Mouse (Mus musculus) heart, embryonic 14.5 days (tissue): Measurements from ENCODE around the gene Gimap7. TPM values are rescaled to one million over a fixed set of nuclear protein-coding genes. Genes with fewer than 3 reads are reported as not detected.

Experiments
- ATAC-seq: fragments of 200-750 bp; cut with Nextera tagmentation; 2 replicates; pipeline ENCODE4 v1.8.0; 2017; ENCODE audit warnings: low read depth, moderate TSS enrichment; ENCODE audit not compliant: insufficient number of reproducible peaks, insufficient read depth, low FRiP score
- H3K27ac ChIP-seq, 2 experiments: fragments of 200-500 bp in 1 of 2; fragments of 300-500 bp in 1 of 2; sonication (generic) in 1 of 2; replicated peaks in 1 of 2; 2 replicates each; pipeline ENCODE4 v1.5.1; 2012 to 2014; ENCODE audit warnings: low read depth in 2 of 2, low read length in 2 of 2, control low read depth in 1 of 2, mild to moderate bottlenecking in 1 of 2, mixed read lengths in 1 of 2; ENCODE audit not compliant: control insufficient read depth in 1 of 2, insufficient read depth in 1 of 2
- H3K27me3 ChIP-seq: fragments of 300-500 bp; sonication (generic); 2 replicates; pipeline ENCODE4 v1.6.1; 2014; ENCODE audit warnings: mild to moderate bottlenecking, low read length, control low read depth; ENCODE audit not compliant: control insufficient read depth, insufficient read depth
- H3K36me3 ChIP-seq: fragments of 300-500 bp; sonication (generic); 2 replicates; pipeline ENCODE4 v1.6.1; 2014; ENCODE audit warnings: mild to moderate bottlenecking, control low read depth, low read length, mixed read lengths; ENCODE audit not compliant: control insufficient read depth, insufficient read depth
- H3K4me1 ChIP-seq, 2 experiments: fragments of 200-500 bp in 1 of 2; fragments of 300-500 bp in 1 of 2; sonication (generic) in 1 of 2; 2 replicates each; pipeline ENCODE4 v1.6.1; 2012 to 2014; ENCODE audit warnings: low read length in 2 of 2, control low read depth in 1 of 2, mixed read lengths in 1 of 2; ENCODE audit not compliant: control insufficient read depth in 2 of 2, insufficient read depth in 2 of 2
- H3K4me2 ChIP-seq: fragments of 300-500 bp; sonication (generic); 2 replicates; pipeline ENCODE4 v1.6.1; 2014; ENCODE audit warnings: mild to moderate bottlenecking, low read length
- H3K4me3 ChIP-seq, 2 experiments: fragments of 200-500 bp in 1 of 2; fragments of 300-500 bp in 1 of 2; sonication (generic) in 1 of 2; 2 replicates each; pipeline ENCODE4 v1.5.1; 2012 to 2014; ENCODE audit warnings: low read length in 2 of 2, mild to moderate bottlenecking in 2 of 2, control low read depth in 1 of 2, low read depth in 1 of 2, moderate library complexity in 1 of 2; ENCODE audit not compliant: control insufficient read depth in 1 of 2, insufficient read depth in 1 of 2
- H3K9ac ChIP-seq: fragments of 300-500 bp; sonication (generic); 2 replicates; pipeline ENCODE4 v1.6.1; 2014; ENCODE audit warnings: mild to moderate bottlenecking, low read length
- H3K9me3 ChIP-seq: fragments of 300-500 bp; sonication (generic); 2 replicates; pipeline ENCODE4 v1.6.1; 2016; ENCODE audit warnings: low read length, control low read depth; ENCODE audit not compliant: control insufficient read depth
- WGBS: fragments of 180-500 bp; shearing (Covaris S2); extraction: QIAGEN DNeasy Blood & Tissue Kit; methylation state at CpG from one replicate; pipeline ENCODE4 v1.1.7; 2014; 5-methylcytosine and 5-hydroxymethylcytosine counted together
- polyA plus RNA-seq: library from polyadenylated mRNA; unstranded; fragments of >200 nt; fragmentation: Nextera tagmentation; extraction: Ambion mirVana; gene quantifications from 2 replicates; pipeline ENCODE4 v1.2.1, GENCODE M21; 2014

Gene Gimap7
- polyA plus RNA-seq, 1 experiment from 2014 or later, result not detected

DNA sequence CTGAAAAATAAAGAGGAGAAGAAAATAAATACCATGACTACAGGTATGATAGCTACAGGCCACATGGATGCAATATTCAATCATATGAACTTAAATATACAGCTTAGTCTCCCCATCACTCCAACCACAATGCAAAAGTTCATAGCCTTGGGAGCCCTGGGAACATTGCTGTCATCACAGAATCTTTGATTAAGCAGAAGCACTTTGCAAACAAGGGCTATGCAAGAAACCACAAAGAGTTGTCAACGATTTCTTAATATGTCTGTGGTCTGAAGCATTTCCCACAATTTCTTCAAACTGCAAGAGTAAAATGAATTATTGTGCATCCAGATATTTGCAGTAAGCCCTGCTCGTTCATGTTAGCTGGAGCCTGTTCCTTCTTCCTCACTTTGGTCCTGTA lies 18.6 kb downstream of the Gimap7 start:
- Histone ChIP-seq H3K4me3 (no peak overlapping the region), H3K4me1 (no peaks in the 10 kb centered on the region; a peak in 1 of 4 replicates), H3K36me3 (no peaks in the 10 kb centered on the region), H3K9ac (no peak overlapping the region), H3K27me3 (peaks cover 8% of the 10 kb centered on the region), H3K4me2 (no peak overlapping the region), H3K27ac (no peak overlapping the region), H3K9me3 (no peaks in the 10 kb centered on the region)
- ATAC-seq, result no peak
- 69% methylated on average over 2 of the region's 2 CpGs for WGBS

DNA sequence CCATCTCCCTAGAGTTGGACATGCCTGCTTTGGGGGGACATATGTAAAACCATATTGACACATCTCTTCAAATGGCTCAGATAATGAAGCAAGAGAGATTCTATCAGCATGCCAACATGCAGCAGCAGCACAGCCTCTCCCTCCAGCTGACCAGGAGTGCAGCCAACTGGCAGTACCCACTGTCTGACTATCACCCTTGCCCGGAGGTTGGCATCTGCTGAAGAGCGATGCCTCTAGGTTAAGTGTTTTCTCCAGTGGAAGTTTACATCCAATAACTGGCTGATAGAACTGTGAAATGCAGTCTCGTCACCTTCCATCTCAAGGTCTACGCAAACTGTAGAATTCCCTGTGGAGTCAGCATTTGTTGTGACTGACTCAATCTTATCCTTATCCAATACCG lies 19.3 kb downstream of the Gimap7 start:
- Histone ChIP-seq H3K9ac (no peak overlapping the region), H3K9me3 (no peaks in the 10 kb centered on the region), H3K4me2 (no peak overlapping the region), H3K4me1 (peaks cover 0 to 3% of the 10 kb centered on the region in 2 experiments; a peak in 2 of 4 replicates), H3K27ac (no peak overlapping the region), H3K4me3 (no peak overlapping the region), H3K36me3 (no peaks in the 10 kb centered on the region), H3K27me3 (peaks cover 15% of the 10 kb centered on the region)
- no peak for ATAC-seq
- WGBS, result 70% methylated on average over 5 of the region's 5 CpGs

DNA sequence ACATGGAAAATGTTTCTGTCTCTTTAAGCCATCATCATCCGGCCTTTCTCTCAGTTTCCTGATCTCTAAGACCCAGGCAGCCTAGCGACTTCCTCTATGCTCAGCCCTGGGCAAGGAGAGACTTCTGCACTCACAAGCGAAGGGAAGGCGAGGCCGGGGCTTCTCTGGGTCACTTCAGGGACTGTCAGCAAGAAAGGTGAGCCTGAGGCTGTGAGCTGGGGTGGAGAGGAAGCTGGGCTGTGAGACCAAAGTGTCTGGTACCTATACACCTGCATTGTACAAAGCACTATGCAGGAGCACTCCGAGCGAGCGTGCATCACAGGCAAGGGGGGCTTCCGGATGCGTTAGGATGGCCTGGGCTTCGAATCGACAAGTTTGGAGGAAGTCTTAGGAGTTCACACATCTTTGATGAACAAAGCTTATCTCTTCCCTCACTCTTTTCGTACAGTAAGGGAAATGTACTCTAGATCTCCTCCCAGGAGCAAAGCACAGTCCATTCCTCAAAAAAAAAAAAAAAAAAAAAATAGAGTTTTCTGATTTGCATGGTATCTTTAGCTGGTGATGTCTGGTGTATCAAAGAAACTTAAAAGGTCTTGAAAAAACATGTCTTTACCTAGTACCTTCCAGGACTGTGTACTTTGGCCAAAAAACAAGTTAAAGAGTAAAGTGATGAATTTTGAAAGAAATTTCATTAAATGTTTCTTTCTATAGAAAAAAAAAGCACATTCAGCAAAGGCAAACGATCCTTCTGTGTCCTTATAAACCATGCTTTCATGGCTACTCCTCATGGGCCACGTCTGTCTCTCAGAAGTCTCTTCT lies 20.7 kb downstream of the Gimap7 start, which contains the start of gene Gimap1:
TSS of gene Gimap1 (plus strand) at position 94 of the 819 bp plus-strand sequence.
- no peaks in the 10 kb centered on the region for H3K9me3 ChIP-seq
- 49% methylated on average over 15 of the region's 15 CpGs for WGBS

DNA sequence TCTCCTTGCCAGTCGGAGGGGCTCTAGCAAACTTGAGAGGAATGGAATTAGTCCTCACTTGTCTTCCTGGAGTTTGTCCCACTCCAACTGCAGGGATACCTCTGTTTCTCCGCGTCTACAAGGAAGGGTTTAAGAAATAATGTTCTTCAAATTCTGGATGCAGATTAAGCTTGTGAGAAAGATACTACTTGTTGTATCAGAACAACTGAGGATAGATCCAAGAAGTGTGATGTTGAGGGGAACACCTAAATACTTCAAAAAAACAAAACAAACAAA lies 21.3 kb downstream of the Gimap7 start:
- peaks cover 0 to 4% of the 10 kb centered on the region in 2 experiments; a peak in 2 of 4 replicates for H3K4me1 ChIP-seq
- H3K9me3 ChIP-seq, result no peaks in the 10 kb centered on the region
- peak overlapping the region; percentile 29 to 39; a peak in 3 of 4 replicates for H3K4me3 ChIP-seq
- 76% methylated on average over 3 of the region's 3 CpGs for WGBS
- H3K36me3 ChIP-seq, result no peaks in the 10 kb centered on the region
- peak overlapping the region; percentile 16; the same call in 1 of the 2 replicates for H3K9ac ChIP-seq
- ATAC-seq, result no peak
- H3K4me2 ChIP-seq, result peak overlapping the region; percentile 55
- H3K27me3 ChIP-seq, result peaks cover 29% of the 10 kb centered on the region
- H3K27ac ChIP-seq, result peak overlapping the region in 1 of 2 experiments; percentile 68; a peak in 2 of 4 replicates

More for the DNA sequence above, 20.7 kb downstream of the Gimap7 start, which contains the start of gene Gimap1:
- ATAC-seq, result peak; percentile 17; the same call in 1 of the 2 replicates
- Histone ChIP-seq H3K27ac (peak within 1 kb of the TSS; percentile 68 to 88), H3K36me3 (no peaks in the 10 kb centered on the region), H3K4me3 (peak within 1 kb of the TSS; percentile 39 to 58), H3K9ac (peak within 1 kb of the TSS; percentile 48), H3K4me1 (peaks cover 0 to 4% of the 10 kb centered on the region in 2 experiments; a peak in 2 of 4 replicates), H3K4me2 (peak within 1 kb of the TSS; percentile 55), H3K27me3 (peaks cover 27% of the 10 kb centered on the region)

DNA sequence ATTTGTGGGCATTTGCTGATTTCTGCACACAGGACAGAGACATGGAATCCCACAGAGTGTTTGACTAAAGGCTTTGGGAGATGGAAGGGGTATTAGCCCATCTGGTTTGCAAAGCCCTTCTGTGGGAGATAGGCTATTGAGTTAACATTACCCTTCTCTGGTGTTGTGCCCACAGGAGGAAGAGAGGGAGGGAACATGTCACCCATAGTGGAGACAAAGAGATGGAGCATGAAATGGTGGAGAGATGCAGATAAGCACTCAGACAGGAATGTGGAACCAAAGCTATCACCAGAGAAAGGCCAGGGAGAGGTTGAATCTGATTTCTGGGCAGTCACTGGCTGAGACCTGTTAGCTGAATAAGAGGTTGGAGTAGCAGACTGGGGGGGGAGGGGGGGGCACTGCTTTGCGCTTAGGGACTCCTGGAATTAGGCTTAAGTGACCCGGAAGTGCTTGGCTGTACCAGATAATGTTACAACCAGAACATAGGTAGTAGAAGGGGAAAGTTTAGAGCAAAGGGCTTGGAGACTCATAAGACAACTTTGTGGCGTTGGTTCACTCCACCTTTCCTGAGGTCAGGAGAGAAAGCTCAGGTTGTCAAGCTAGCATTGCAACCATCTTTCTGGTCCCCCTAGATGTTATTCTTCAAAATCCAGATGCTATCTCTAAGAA lies 22.2 kb downstream of the Gimap7 start:
- peaks cover 29% of the 10 kb centered on the region for H3K27me3 ChIP-seq
- H3K9ac ChIP-seq, result peak overlapping the region; percentile 16
- peak overlapping the region; percentile 32 to 68; a peak in 3 of 4 replicates for H3K27ac ChIP-seq
- H3K4me2 ChIP-seq, result peak overlapping the region; percentile 55
- no peak for ATAC-seq
- WGBS, result 49% methylated on average over 3 of the region's 3 CpGs
- no peaks in the 10 kb centered on the region for H3K36me3 ChIP-seq
- peak overlapping the region; percentile 7 to 19; a peak in 3 of 4 replicates for H3K4me3 ChIP-seq
- peaks cover 0 to 4% of the 10 kb centered on the region in 2 experiments; a peak in 2 of 4 replicates for H3K4me1 ChIP-seq
- no peaks in the 10 kb centered on the region for H3K9me3 ChIP-seq

DNA sequence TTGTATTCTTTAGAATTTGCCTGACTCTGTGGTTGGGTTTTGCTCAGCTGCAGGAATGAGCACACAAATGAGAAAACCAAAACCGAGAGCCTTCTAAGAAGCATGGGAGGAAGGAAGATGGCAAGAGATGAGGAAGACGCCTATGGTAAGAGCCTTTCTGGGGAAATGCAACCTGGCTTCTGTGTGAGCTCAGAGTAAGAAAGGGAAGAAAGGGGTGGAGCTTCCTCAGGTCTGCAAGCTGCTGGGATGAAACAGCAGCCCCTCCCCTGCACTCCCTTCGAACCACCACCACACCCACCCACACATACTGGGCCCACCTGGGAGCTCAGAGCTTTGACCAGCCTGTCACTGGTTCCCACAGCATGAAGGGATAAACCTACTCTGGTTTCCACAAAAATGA lies 22.9 kb downstream of the Gimap7 start:
- H3K4me3 ChIP-seq, result no peak overlapping the region
- no peak overlapping the region for H3K9ac ChIP-seq
- no peaks in the 10 kb centered on the region for H3K9me3 ChIP-seq
- H3K27me3 ChIP-seq, result peaks cover 29% of the 10 kb centered on the region
- WGBS, result 35% methylated on average over 3 of the region's 3 CpGs
- H3K4me2 ChIP-seq, result peak overlapping the region; percentile 55
- H3K27ac ChIP-seq, result no peak overlapping the region
- peaks cover 0 to 4% of the 10 kb centered on the region in 2 experiments; a peak in 2 of 4 replicates for H3K4me1 ChIP-seq
- ATAC-seq, result no peak
- H3K36me3 ChIP-seq, result no peaks in the 10 kb centered on the region

DNA sequence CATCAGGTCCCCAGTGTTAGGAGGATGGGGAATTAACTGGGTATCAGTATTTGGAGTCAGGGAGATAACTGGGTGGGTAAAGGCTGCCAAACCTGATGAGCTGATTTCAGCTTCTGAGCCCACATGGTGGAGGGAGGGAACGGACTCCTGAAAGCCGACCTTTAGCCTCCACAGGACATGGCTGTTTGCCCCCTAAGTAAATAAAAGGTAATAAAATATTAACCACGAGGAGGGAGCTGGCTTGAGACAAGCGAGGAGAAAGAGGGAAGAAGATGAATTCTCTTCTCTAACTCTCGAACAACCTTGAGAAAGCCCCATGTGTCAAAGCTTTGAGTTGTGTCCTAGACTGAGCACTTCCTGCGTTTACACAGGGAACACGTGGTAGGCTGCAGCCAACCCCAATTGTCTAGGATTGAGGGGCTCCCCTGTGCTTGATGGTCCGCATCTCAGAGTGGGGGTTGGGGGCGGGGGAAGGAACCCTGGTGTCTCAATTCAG lies 23.3 kb downstream of the Gimap7 start:
- Histone ChIP-seq H3K36me3 (no peaks in the 10 kb centered on the region), H3K4me3 (no peak overlapping the region), H3K27ac (no peak overlapping the region), H3K4me2 (no peak overlapping the region), H3K9me3 (no peaks in the 10 kb centered on the region), H3K27me3 (peaks cover 29% of the 10 kb centered on the region), H3K4me1 (peaks cover 0 to 4% of the 10 kb centered on the region in 2 experiments; a peak in 2 of 4 replicates), H3K9ac (no peak overlapping the region)
- ATAC-seq, result no peak
- WGBS, result 26% methylated on average over 9 of the region's 9 CpGs
